Mouse (Mus musculus) spleen, adult 12 weeks (tissue): ENCODE results near the gene Mvp.

Source experiments
- DNase-seq: peaks from one replicate; pipeline ENCODE4 v3.0.0; 2022; ENCODE audit warnings: low spot score

Mvp gene

DNA sequence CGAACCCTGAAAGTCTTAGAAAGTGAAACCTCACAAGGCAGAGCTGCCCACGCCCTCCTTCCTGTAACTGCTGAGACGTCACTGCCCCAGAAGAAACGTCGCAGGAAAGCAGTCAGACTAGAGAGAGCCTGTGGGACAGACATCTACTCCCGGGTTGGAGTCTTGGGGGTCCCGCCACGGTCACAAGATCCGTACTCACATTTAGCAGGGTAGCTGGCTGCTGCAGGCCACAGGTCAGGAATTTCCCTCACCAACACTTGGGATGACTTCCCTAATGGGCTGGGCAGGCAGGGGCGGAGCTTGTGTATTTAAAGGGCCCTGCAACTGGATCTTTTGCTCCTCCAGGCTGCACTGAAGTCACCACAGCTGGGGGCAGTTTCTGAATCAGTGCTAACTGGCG, at the start of gene Mvp:
TSS of gene Mvp (minus strand) at position 302 of the 400 bp plus-strand sequence.
- peak; percentile 62 for DNase-seq

- no peak for DNase-seq
Observed at GRCm38 (mm10) chr7:127055026-127055585, 40.7 kb upstream of the Mvp start.

DNA sequence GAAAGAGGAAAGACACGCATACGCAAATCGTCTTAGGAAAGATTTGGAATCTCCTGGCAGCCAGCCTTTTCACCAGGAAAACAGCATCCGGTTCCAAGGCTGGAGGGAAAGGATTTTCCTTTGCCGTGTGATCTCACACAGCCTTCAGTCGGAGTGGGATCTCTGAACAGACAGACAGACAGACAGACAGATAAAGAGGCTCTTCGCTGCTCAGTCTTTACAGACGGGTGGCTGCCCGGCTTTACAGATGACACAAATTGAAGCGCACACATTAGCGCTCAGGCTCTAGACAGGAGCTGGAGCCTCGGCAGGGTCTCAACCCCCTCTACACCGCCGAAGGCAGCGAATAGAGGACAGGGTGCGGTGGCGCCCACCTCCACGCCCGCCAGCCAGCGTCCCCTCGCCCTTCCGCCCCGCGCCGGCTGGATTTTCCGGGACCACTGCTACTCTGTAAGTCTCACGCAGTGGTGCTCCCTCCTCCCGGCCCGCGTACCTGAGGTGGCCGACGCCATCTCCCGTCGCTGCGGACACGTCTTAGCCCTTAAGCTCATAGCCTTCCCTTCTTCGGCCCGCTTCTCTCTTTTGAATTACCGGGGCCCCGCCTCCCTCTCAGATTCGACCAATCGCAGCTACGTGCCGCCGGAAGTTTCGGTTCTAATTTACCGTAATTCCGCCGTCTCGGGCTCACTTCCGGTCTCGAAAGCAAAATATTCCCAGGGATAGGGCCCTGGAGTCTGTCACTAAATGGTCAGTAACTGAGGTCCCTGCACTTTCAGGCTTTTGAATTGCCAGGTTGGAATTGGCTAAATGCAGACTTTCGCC, 27.6 kb upstream of the Mvp start, which contains the start of gene Kif22:
TSS of gene Kif22 (minus strand) at position 621 of the 822 bp plus-strand sequence.
- DNase-seq: peak; percentile 81

- no peak for DNase-seq
Observed at GRCm38 (mm10) chr7:127031244-127031643, 16.8 kb upstream of the Mvp start.

GRCm38 (mm10) chr7:127030172-127030571, 15.8 kb upstream of the Mvp start:
- DNase-seq: no peak

DNA sequence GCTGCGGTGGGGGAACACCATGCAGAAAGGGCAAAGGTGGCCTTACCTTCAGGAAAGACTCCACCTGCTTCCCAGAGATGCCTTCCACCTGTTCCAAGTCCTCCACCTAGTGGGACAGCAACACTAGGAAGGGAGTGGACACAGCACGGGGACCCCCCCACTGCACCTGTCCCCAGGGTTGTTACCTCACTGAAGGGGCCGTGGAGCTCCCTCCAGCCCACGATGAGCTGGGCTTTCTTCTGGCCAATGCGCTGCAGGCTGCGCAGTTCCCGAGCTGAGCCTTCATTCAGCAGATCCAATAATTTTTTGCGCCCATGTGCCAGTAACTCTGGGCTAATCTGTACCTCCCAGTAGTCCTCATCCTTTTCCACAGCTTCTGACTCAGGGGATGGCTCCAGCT, 13.5 kb upstream of the Mvp start:
- no peak for DNase-seq

DNA sequence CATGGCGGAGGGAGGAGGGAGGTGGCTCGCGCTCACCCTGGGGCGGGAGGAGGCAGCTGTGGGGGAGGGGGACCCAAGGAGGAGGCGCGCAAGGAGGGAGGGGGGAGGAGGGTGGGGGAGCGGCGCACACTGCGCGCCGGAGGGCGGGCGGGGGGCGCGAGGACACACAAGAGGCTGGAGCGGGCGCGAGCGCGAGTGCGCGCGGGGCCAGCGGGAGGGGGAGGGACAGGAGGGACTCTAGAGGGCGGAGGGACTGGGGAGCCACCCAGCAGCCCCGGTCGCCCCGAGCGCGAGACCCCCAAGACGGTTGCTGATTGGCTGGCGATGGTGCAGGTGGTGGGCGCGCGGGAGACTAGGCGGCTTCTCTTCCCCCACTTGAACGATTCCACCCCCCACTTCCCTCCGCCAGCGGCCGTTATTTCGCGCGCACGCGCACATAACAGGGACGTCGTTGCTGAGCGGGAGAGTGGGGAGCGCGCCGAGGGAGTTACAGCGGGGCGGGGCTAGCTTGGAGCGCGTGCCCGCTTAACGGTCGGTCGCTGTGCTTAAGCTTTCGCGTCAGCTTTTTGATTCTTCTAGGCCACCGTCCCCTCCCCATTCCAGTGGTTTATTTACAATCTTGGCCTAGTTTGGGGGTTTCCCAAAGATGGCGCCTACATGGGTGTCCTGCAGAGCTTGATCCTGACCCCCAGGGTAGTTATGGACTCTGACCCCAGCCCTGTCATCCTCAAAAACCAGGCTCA, 12.7 kb upstream of the Mvp start, which contains the start of gene Maz:
TSS of gene Maz (minus strand) at position 54 of the 743 bp plus-strand sequence.
- DNase-seq: peak; percentile 98

DNA sequence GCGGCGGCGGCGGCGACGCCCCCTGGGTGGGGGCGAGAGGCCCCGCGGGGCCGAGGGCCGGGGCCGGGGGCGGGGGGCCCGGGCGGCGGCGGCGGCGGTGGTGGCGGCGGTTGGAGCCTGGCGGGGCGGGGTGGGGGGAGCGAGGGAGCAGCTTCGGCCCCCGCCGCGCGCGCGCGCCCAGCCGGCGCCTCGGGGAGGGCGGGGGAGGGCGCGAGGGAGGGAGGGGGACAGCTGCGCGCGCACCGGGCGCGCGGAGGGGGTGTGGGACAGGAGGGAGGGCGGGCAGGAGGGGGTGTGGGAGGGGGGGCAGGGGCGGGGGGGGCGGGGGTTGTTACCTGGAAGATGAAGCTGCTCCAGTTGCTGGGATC, 12.2 kb upstream of the Mvp start:
- DNase-seq: peak; percentile 65

DNA sequence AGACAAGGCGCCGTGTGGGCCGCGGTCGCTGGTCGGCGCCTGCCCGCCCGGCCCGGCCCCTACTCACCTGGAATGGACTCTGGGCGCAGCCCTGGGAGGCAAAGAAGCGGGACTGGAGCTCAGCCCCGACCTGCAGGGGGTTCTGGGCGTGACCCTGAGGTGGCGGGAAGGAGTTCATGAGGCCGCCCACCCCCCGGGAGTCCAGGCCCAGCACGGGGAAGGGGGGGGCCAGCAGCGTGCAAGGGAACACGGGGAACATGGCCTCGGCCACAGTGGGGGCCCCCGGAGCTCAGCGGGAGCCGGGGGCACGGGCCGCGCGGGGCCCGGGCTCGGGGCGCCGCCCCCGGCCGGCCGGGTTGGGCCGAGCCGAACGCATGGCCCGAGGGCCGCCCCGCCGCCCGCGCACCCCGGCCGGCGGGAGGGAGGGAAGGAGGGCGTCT, 11.8 kb upstream of the Mvp start:
- peak; percentile 51 for DNase-seq

GRCm38 (mm10) chr7:127025556-127026160, 11.2 kb upstream of the Mvp start:
- DNase-seq: peak; percentile 67

DNA sequence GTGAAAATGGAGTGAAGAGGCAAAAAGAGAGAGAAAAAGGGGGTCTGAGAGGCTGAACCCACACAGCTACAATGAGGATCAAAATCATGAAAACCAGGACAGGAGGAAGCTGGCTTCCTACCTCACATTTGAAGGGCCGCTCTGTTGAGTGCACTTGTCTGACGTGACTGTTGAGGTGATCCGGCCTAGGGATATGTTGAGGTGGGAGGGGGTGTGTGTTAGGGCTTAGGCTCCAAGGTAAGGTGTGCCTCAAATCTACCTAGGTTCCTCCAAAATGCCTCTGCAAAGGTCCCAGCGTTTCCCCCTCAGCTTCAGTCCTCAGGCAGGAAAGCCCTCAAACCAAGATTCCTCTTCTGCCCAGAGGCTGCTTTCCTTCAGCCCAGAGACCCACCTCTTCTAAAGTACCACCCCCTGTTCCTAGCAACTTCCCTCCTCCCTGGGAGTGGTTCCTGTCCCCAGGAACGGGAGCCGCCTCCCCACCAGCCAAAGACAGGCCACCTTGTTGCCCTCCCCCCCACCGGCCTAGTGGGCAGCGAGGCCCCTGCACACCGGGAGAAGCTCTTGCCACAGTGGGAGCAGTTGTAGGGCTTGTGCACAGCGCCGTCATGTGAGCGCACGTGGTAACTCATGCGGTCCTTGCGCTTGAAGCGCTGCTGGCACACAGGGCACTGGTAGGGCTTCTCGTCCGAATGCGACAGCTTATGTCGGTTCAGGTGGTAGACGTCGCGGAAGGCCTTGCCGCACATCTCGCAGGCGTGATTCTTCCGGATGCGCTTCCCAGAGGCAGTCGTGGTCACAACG, 10.5 kb upstream of the Mvp start:
- DNase-seq: no peak

- DNase-seq: no peak
Observed at GRCm38 (mm10) chr7:127023896-127024690, 9.7 kb upstream of the Mvp start.

- no peak for DNase-seq
Observed at GRCm38 (mm10) chr7:127023272-127023691, 8.9 kb upstream of the Mvp start.

- DNase-seq: no peak
Observed at GRCm38 (mm10) chr7:127022528-127023271, 8.3 kb upstream of the Mvp start.

DNA sequence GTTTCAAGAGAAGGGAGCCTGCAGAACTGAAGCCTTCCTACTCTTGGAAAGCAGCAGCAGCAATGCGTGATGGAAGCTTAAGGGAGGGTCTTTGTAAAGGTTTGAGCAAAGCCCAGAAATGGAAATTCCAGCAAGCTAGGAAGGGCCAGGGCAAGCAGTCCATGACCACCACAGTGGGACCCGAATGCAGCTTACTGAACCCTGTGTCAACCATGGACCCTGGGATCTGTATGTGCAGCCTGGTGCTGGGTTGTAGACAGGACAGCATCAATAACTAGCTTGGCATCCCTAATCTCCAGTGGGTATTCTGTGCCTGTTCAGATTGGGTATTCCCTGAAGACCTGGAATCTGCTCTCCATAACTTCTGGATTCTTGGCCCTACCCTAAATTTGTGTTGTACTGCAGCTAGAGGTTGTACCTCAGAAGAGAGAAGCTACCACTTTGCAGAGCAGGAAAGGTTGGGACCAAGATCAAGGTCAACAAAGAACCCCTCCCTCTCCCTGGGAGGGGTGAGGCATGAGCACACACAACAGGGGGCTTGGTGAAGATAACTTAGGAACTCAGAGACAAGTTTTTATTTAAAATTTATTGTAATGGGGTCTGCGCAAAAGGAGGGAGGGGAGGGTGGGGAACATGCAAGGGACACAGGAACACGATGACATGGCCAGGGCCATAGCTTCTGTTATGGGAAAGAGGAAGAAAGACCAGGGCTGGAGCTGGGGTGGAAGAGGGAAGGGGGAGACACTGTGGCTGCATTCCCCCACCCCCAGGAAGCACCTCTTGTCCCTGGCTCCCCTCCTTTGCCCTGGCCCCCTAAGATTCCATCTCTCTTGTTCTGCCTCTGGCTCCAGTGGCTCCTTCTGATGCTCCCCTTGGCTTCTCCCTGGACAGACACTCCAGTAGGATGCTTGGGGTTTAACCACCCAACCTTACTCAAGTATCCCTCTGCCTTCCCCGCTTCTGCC, 7.4 kb upstream of the Mvp start:
- no peak for DNase-seq

DNA sequence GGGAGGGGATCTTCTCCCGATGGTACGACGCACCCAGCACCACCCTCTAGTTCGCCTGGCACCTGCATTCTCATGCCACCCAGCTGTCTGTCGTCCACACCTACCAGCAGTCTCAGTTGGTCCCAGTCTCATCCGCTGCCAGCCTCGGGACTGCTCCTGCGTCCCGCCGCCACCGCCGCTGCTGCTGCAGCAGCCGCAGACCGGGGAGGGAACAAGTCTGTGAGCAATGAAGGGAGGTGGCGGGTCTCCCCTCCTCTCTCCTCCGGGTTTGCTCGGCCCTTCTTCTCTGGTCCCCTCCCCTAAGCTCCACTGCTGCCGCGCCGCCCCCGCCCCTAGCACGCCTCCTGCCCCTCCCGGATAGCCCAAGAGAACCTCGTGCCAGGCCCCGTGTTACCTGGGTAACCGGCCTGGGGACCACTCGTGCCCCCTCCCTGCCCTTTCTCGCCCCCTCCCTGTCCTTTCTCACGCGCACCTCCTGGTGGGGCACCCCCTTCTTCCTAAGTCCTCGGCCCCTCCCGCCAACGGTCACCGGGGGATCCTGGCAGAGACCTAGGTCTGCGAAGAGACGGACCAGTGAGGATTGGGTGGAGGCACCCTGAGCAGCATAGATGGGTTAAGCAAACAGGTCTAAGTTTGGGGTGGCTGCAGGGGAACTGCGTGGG, 6.6 kb upstream of the Mvp start, which contains the start of the genes Gm42742 and Prrt2:
TSS of gene Gm42742 (minus strand) at position 197 of the 662 bp plus-strand sequence.
TSS of gene Prrt2 (minus strand) at position 311 of the 662 bp plus-strand sequence.
- no peak for DNase-seq

- DNase-seq: no peak
Observed at GRCm38 (mm10) chr7:127020491-127020890, 6.1 kb upstream of the Mvp start.

DNA sequence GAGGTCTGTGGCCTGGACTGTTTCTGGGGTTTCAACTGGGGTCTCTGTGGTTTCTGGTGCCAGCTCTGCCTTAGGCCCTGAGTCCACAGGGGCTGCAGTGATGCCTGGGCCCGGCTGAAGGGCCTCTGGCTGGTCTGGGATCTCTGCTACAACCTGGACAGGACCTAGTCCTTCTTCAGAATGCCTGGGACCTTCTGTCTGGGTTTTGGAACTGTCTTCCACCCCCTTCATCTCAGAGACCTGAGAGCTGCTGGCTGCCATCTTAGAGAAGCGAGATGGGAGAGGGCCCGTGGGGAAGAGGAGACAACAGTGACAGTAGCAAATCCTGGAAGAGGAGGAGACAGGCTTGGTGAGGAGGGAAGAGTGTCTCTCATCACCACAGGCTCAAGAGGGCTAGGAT, 5.6 kb upstream of the Mvp start:
- no peak for DNase-seq
